Mouse (Mus musculus): ENCODE measurements around the gene Akap11. TPM values are rescaled to one million over a fixed set of nuclear protein-coding genes. Genes with fewer than 3 reads are reported as not detected.

The Akap11 gene
- total RNA-seq, 2 experiments from 2014 or later, result 33.9 to 39.3 TPM

GRCm38 (mm10) chr14:78448807-78449406 is 87.7 kb downstream of the Akap11 start:
- no peak for DNase-seq
- intact Hi-C loops (cut with DNase I), result no loop called here

GRCm38 (mm10) chr14:78448017-78448416 is 88.6 kb downstream of the Akap11 start:
- intact Hi-C loops (cut with DNase I), result no loop called here
- no peak for DNase-seq

GRCm38 (mm10) chr14:78447542-78447941 is 89.1 kb downstream of the Akap11 start:
- no peak for DNase-seq
- intact Hi-C loops (cut with DNase I), result no loop called here

Other genes starting within 250 kb of the Akap11 start
- not detected for gene Tnfsf11, start 228.8 kb downstream of the Akap11 start, total RNA-seq (2021)
- gene Dgkh, start 196.0 kb upstream of the Akap11 start, total RNA-seq (2021), result 10 to 100 TPM; 15.9 to 16.0 TPM